Mouse (Mus musculus) cerebellum, postnatal 4 days (tissue): Measurements from ENCODE around the gene Hist1h4f.
"Not testable (repeated sequence)": the region's sequence is repeated elsewhere in the genome, so short reads cannot be mapped to it uniquely, and the experiment has no call there.

Experiments
- DNase-seq, 2 experiments: peaks; one replicate each; pipeline ENCODE4 v3.0.0; 2022; ENCODE audit warnings: low spot score in 2 of 2, mixed read lengths in 1 of 2

The Hist1h4f gene

DNA sequence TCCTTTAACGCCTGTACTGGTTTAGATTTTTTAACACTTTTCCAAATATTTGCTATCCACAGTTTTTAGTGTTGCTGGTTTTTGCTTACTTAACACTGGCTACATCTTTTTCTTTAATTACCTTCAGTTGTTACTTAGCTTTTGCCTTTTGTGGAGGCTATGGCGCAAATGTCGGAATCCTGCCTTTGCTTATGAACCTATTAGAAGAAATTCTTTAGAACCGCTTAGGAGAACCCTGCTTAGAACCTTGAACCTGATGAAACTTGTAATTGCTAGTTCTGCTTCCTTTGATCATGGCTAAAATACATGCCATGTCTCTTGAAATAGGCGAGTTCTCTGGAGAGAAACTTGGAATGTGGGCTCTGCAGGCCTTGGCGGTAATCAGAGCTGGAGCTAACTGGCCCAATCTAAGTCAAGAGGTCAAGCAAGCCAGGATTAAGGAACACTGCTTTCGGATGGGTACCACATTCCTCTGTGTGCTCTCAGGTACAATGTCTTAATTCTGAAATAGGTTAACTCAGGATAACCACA, 25.0 kb upstream of the Hist1h4f start:
- DNase-seq = no peak

GRCm38 (mm10) chr13:23575864-23576313, 24.4 kb upstream of the Hist1h4f start:
- DNase-seq = not testable (repeated sequence)

- no peak for DNase-seq
These were observed 23.9 kb upstream of the Hist1h4f start, which contains the start of gene Hist1h3d for GRCm38 (mm10) chr13:23575271-23575851. Gene Hist1h3d (plus strand): TSS chr13:23575763.

GRCm38 (mm10) chr13:23574546-23575170, 23.2 kb upstream of the Hist1h4f start:
- DNase-seq = not testable (repeated sequence)

- peak; percentile 69 to 87 for DNase-seq
These were observed 22.6 kb upstream of the Hist1h4f start, which contains the start of the genes Hist1h2bf and Hist1h2ad for GRCm38 (mm10) chr13:23573898-23574524. Gene Hist1h2bf (minus strand): TSS chr13:23574196. Gene Hist1h2ad (plus strand): TSS chr13:23574381.

GRCm38 (mm10) chr13:23573034-23573897, 21.8 kb upstream of the Hist1h4f start:
- not testable (repeated sequence) for DNase-seq

- DNase-seq = no peak
These were observed 21.0 kb upstream of the Hist1h4f start for GRCm38 (mm10) chr13:23572218-23573033.

GRCm38 (mm10) chr13:23571504-23572217, 20.2 kb upstream of the Hist1h4f start:
- not testable (repeated sequence) for DNase-seq

DNA sequence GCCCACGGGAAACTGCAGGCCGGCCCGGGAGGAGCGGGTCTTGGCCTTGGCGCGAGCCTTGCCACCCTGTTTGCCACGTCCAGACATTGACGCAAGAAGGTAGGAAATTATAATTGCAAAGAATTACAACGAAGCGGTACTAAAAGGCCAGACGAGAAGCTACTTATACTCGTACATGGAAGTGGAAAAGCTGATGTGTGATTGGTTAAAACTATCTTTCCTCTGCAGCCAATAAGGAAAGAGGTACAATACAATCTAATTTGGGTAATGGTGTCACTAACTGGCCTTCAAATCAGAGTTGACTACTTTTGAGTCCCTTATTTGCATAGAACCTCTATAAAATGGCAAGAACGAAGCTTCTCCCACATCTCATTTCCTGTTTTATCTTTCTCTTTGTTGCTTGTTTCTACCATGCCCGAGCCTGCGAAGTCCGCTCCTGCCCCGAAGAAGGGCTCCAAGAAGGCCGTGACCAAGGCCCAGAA, 19.6 kb upstream of the Hist1h4f start, which contains the start of the genes Hist1h2ae and Hist1h2bg:
Hist1h2ae (minus strand) TSS at position 199 of the 482 bp plus-strand sequence.
Hist1h2bg (plus strand) TSS at position 375 of the 482 bp plus-strand sequence.
- peak; percentile 34 to 61 for DNase-seq

- DNase-seq = not testable (repeated sequence)
These were observed 19.0 kb upstream of the Hist1h4f start for GRCm38 (mm10) chr13:23570261-23571021.

GRCm38 (mm10) chr13:23564482-23564881, 13.0 kb upstream of the Hist1h4f start:
- no peak for DNase-seq

- DNase-seq = no peak
These were observed 11.4 kb upstream of the Hist1h4f start for GRCm38 (mm10) chr13:23562699-23563462.

GRCm38 (mm10) chr13:23561883-23562659, 10.6 kb upstream of the Hist1h4f start, which contains the start of gene Hist1h3e:
Gene Hist1h3e (minus strand): TSS chr13:23562369.
- peak; percentile 83 to 94 for DNase-seq

DNA sequence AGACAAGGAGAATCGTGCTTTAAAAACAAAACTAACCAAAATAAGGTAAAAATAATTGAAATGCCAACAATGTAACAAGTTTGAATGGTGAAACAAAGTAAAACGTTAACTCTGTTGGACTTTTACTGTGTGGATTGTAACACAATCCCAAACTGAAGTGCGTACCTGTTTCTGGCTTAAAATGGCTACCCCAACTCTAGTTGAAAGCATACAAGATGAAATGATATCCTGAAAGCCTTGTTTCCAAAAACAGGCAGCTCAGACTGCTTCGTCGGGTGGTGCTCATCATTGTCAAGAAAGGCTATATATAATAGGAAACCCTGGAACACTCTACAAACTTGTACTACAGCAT, 10.1 kb upstream of the Hist1h4f start:
- not testable (repeated sequence) for DNase-seq

DNA sequence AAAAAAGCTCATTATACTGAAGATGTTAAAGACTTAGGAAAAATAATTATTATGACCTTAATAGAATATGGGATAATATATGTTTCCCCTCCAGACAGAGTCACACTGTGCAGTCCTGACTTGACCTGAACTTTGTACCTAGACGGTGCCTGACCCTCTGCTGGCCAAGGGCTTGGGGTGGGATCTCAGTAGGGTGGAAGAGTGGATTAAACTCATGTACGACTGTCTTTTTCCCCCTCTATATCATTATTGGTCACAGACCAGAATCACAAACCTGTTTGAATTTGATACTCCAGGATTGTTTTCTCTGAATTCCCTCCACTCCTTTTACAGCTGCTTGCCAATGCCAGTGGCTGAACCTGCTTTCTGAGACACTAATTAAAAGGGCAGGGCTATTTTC, 9.3 kb upstream of the Hist1h4f start:
- DNase-seq = not testable (repeated sequence)

- DNase-seq = no peak
These were observed 5.5 kb upstream of the Hist1h4f start for GRCm38 (mm10) chr13:23556906-23557305.

DNA sequence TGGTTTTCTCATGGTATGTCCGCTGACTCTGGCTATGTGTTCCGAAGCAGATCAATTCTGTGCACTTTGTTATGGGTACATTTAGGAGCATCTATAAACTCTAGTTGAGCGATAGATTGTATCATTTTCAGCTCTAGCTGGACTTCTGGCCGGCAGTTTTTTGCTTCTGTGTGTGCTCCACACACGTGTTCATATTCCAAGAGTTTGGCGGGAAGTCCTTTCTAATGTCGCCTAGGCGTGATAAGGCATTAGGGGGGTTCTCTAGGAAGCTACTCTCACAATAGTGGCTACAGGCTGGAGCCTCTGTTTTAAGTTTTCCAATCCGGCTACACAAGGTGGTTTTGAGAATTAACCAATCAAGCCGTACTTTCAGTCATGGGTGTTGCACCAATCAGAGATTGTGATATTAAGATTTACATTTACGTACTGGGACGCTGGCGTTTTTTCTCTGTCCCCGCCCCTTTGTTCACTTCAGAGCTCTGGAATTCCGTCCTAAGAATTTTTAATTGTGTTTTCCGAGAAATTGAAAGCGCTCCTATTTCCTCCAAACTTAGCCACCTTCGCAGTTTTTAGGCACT, 4.5 kb upstream of the Hist1h4f start:
- peak; percentile 21 to 41 for DNase-seq
